Mouse (Mus musculus): ENCODE measurements around the gene Lrrc28.
"Not testable (repeated sequence)": the region's sequence is repeated elsewhere in the genome, so short reads cannot be mapped to it uniquely, and the experiment has no call there.

Gene Lrrc28

GRCm38 (mm10) chr7:67529381-67529780 is 115.7 kb downstream of the Lrrc28 start:
- DNase-seq (ENCODE audit: low spot score in 2 of 2), result no peak

GRCm38 (mm10) chr7:67528821-67529221 is 116.2 kb downstream of the Lrrc28 start:
- no peak for DNase-seq (ENCODE audit: low spot score in 2 of 2)

GRCm38 (mm10) chr7:67528063-67528811 is 116.8 kb downstream of the Lrrc28 start:
- no peak for DNase-seq (ENCODE audit: low spot score in 2 of 2)

GRCm38 (mm10) chr7:67525886-67526580 is 119.0 kb downstream of the Lrrc28 start:
- DNase-seq (ENCODE audit: low spot score in 2 of 2), result no peak

- DNase-seq (ENCODE audit: low spot score in 2 of 2), result not testable (repeated sequence)
Observed at GRCm38 (mm10) chr7:67524069-67524468, 121.0 kb downstream of the Lrrc28 start.

GRCm38 (mm10) chr7:67523400-67523799 is 121.7 kb downstream of the Lrrc28 start:
- DNase-seq (ENCODE audit: low spot score in 2 of 2), result no peak

GRCm38 (mm10) chr7:67521731-67522130 is 123.3 kb downstream of the Lrrc28 start:
- not testable (repeated sequence) for DNase-seq (ENCODE audit: low spot score in 2 of 2)

GRCm38 (mm10) chr7:67520959-67521358 is 124.1 kb downstream of the Lrrc28 start:
- DNase-seq (ENCODE audit: low spot score in 2 of 2), result no peak

- no peak for DNase-seq (ENCODE audit: low spot score in 2 of 2)
Observed at GRCm38 (mm10) chr7:67520001-67520400, 125.1 kb downstream of the Lrrc28 start.

GRCm38 (mm10) chr7:67515621-67516020 is 129.4 kb downstream of the Lrrc28 start:
- DNase-seq (ENCODE audit: low spot score in 2 of 2), result no peak

- peak in 1 of 2 experiments; percentile 39 for DNase-seq (ENCODE audit: low spot score in 2 of 2)
Observed at GRCm38 (mm10) chr7:67514893-67515292, 130.2 kb downstream of the Lrrc28 start.

- DNase-seq (ENCODE audit: low spot score in 2 of 2), result no peak
Observed at GRCm38 (mm10) chr7:67514380-67514779, 130.7 kb downstream of the Lrrc28 start.

GRCm38 (mm10) chr7:67513656-67514055 is 131.4 kb downstream of the Lrrc28 start:
- no peak for DNase-seq (ENCODE audit: low spot score in 2 of 2)

GRCm38 (mm10) chr7:67511606-67512005 is 133.5 kb downstream of the Lrrc28 start:
- no peak for DNase-seq (ENCODE audit: low spot score in 2 of 2)

GRCm38 (mm10) chr7:67503281-67504010 is 141.6 kb downstream of the Lrrc28 start:
- DNase-seq (ENCODE audit: low spot score in 2 of 2), result no peak

- no peak for DNase-seq (ENCODE audit: low spot score in 2 of 2)
Observed at GRCm38 (mm10) chr7:67502631-67503030, 142.4 kb downstream of the Lrrc28 start.

- DNase-seq (ENCODE audit: low spot score in 2 of 2), result no peak
Observed at GRCm38 (mm10) chr7:67500878-67501277, 144.2 kb downstream of the Lrrc28 start.

GRCm38 (mm10) chr7:67500076-67500828 is 144.8 kb downstream of the Lrrc28 start:
- DNase-seq (ENCODE audit: low spot score in 2 of 2), result no peak

GRCm38 (mm10) chr7:67499516-67499915 is 145.6 kb downstream of the Lrrc28 start:
- DNase-seq (ENCODE audit: low spot score in 2 of 2), result no peak

- DNase-seq (ENCODE audit: low spot score in 2 of 2), result no peak
Observed at GRCm38 (mm10) chr7:67493795-67494687, 151.0 kb downstream of the Lrrc28 start.
